Mouse (Mus musculus): ENCODE results near the gene Klhl29. TPM values are rescaled to one million over a fixed set of nuclear protein-coding genes. Genes with fewer than 3 reads are reported as not detected.

Gene Klhl29
- polyA plus RNA-seq, 1 experiment: 1.1 TPM

GRCm38 (mm10) chr12:5119286-5119685 is 256.2 kb downstream of the Klhl29 start:
- TF ChIP-seq CTCF (IDR thresholded peaks at IDR 0.05; ENCODE audit: control insufficient read depth, insufficient read depth, insufficient replicate concordance, low read depth, low read length) (no peak), POLR2A (IDR thresholded peaks at IDR 0.05; ENCODE audit: control insufficient read depth, low read depth, low read length) (no peak)
- no peak overlapping the region for H3K27ac ChIP-seq (ENCODE audit: control insufficient read depth, insufficient read depth, low read depth, low read length)
- H3K4me3 ChIP-seq (ENCODE audit: control insufficient read depth, low read depth, low read length): no peak overlapping the region
- H3K4me1 ChIP-seq (ENCODE audit: control insufficient read depth, insufficient read depth, low read length): peaks cover 6% of the 10 kb centered on the region
- no peaks in the 10 kb centered on the region for H3K27me3 ChIP-seq (ENCODE audit: control insufficient read depth, insufficient read depth, low read length)
- H3K36me3 ChIP-seq (ENCODE audit: control insufficient read depth, insufficient read depth, low read length): no peaks in the 10 kb centered on the region

- no peaks in the 10 kb centered on the region for H3K36me3 ChIP-seq (ENCODE audit: control insufficient read depth, insufficient read depth, low read length)
- TF ChIP-seq CTCF (IDR thresholded peaks at IDR 0.05; ENCODE audit: control insufficient read depth, insufficient read depth, insufficient replicate concordance, low read depth, low read length) (no peak), POLR2A (IDR thresholded peaks at IDR 0.05; ENCODE audit: control insufficient read depth, low read depth, low read length) (no peak)
- H3K4me1 ChIP-seq (ENCODE audit: control insufficient read depth, insufficient read depth, low read length): peaks cover 6% of the 10 kb centered on the region
- no peak overlapping the region for H3K27ac ChIP-seq (ENCODE audit: control insufficient read depth, insufficient read depth, low read depth, low read length)
- no peak overlapping the region for H3K4me3 ChIP-seq (ENCODE audit: control insufficient read depth, low read depth, low read length)
- H3K27me3 ChIP-seq (ENCODE audit: control insufficient read depth, insufficient read depth, low read length): no peaks in the 10 kb centered on the region
Measured at GRCm38 (mm10) chr12:5116605-5117004, 258.9 kb downstream of the Klhl29 start.

- Histone ChIP-seq H3K27me3 (ENCODE audit: control insufficient read depth, insufficient read depth, low read length) (no peaks in the 10 kb centered on the region), H3K4me3 (ENCODE audit: control insufficient read depth, low read depth, low read length) (no peak overlapping the region), H3K4me1 (ENCODE audit: control insufficient read depth, insufficient read depth, low read length) (peaks cover under 1% of the 10 kb centered on the region; the same call in 1 of the 2 replicates), H3K27ac (ENCODE audit: control insufficient read depth, insufficient read depth, low read depth, low read length) (no peak overlapping the region), H3K36me3 (ENCODE audit: control insufficient read depth, insufficient read depth, low read length) (no peaks in the 10 kb centered on the region)
- no peak for TF ChIP-seq CTCF (IDR thresholded peaks at IDR 0.05; ENCODE audit: control insufficient read depth, insufficient read depth, insufficient replicate concordance, low read depth, low read length)
- no peak for TF ChIP-seq POLR2A (IDR thresholded peaks at IDR 0.05; ENCODE audit: control insufficient read depth, low read depth, low read length)
Measured at GRCm38 (mm10) chr12:5114631-5115030, 260.9 kb downstream of the Klhl29 start.

- Histone ChIP-seq H3K27ac (ENCODE audit: control insufficient read depth, insufficient read depth, low read depth, low read length) (no peak overlapping the region), H3K4me1 (ENCODE audit: control insufficient read depth, insufficient read depth, low read length) (no peaks in the 10 kb centered on the region), H3K36me3 (ENCODE audit: control insufficient read depth, insufficient read depth, low read length) (no peaks in the 10 kb centered on the region), H3K4me3 (ENCODE audit: control insufficient read depth, low read depth, low read length) (no peak overlapping the region), H3K27me3 (ENCODE audit: control insufficient read depth, insufficient read depth, low read length) (no peaks in the 10 kb centered on the region)
- no peak for TF ChIP-seq CTCF (IDR thresholded peaks at IDR 0.05; ENCODE audit: control insufficient read depth, insufficient read depth, insufficient replicate concordance, low read depth, low read length)
- TF ChIP-seq POLR2A (IDR thresholded peaks at IDR 0.05; ENCODE audit: control insufficient read depth, low read depth, low read length): no peak
Measured at GRCm38 (mm10) chr12:5111343-5111742, 264.1 kb downstream of the Klhl29 start.

GRCm38 (mm10) chr12:5108613-5109012 is 266.9 kb downstream of the Klhl29 start:
- no peak overlapping the region for H3K27ac ChIP-seq (ENCODE audit: control insufficient read depth, insufficient read depth, low read depth, low read length)
- TF ChIP-seq CTCF (IDR thresholded peaks at IDR 0.05; ENCODE audit: control insufficient read depth, insufficient read depth, insufficient replicate concordance, low read depth, low read length) (no peak), POLR2A (IDR thresholded peaks at IDR 0.05; ENCODE audit: control insufficient read depth, low read depth, low read length) (no peak)
- H3K4me3 ChIP-seq (ENCODE audit: control insufficient read depth, low read depth, low read length): no peak overlapping the region
- no peaks in the 10 kb centered on the region for H3K4me1 ChIP-seq (ENCODE audit: control insufficient read depth, insufficient read depth, low read length)
- no peaks in the 10 kb centered on the region for H3K27me3 ChIP-seq (ENCODE audit: control insufficient read depth, insufficient read depth, low read length)
- H3K36me3 ChIP-seq (ENCODE audit: control insufficient read depth, insufficient read depth, low read length): no peaks in the 10 kb centered on the region

- TF ChIP-seq CTCF (IDR thresholded peaks at IDR 0.05; ENCODE audit: control insufficient read depth, insufficient read depth, insufficient replicate concordance, low read depth, low read length): no peak
- Histone ChIP-seq H3K27ac (ENCODE audit: control insufficient read depth, insufficient read depth, low read depth, low read length) (no peak overlapping the region), H3K4me1 (ENCODE audit: control insufficient read depth, insufficient read depth, low read length) (no peaks in the 10 kb centered on the region), H3K27me3 (ENCODE audit: control insufficient read depth, insufficient read depth, low read length) (no peaks in the 10 kb centered on the region), H3K4me3 (ENCODE audit: control insufficient read depth, low read depth, low read length) (no peak overlapping the region), H3K36me3 (ENCODE audit: control insufficient read depth, insufficient read depth, low read length) (no peaks in the 10 kb centered on the region)
Measured at GRCm38 (mm10) chr12:5107795-5108194, 267.7 kb downstream of the Klhl29 start.

GRCm38 (mm10) chr12:5104422-5105052 is 270.9 kb downstream of the Klhl29 start:
- TF ChIP-seq CTCF (IDR thresholded peaks at IDR 0.05; ENCODE audit: control insufficient read depth, insufficient read depth, insufficient replicate concordance, low read depth, low read length) (no peak), POLR2A (IDR thresholded peaks at IDR 0.05; ENCODE audit: control insufficient read depth, low read depth, low read length) (no peak)
- H3K4me3 ChIP-seq (ENCODE audit: control insufficient read depth, low read depth, low read length): no peak overlapping the region
- no peak overlapping the region for H3K27ac ChIP-seq (ENCODE audit: control insufficient read depth, insufficient read depth, low read depth, low read length)
- H3K4me1 ChIP-seq (ENCODE audit: control insufficient read depth, insufficient read depth, low read length): no peaks in the 10 kb centered on the region
- H3K36me3 ChIP-seq (ENCODE audit: control insufficient read depth, insufficient read depth, low read length): no peaks in the 10 kb centered on the region
- no peaks in the 10 kb centered on the region for H3K27me3 ChIP-seq (ENCODE audit: control insufficient read depth, insufficient read depth, low read length)

All from testis, adult 2 months (tissue).